Mouse (Mus musculus) large intestine, adult 2 months (tissue): ENCODE results near the gene Syt8. TPM values are rescaled to one million over a fixed set of nuclear protein-coding genes. Genes with fewer than 3 reads are reported as not detected.

Experiments
- DNase-seq: peaks from one replicate; pipeline ENCODE4 v3.0.0-alpha.2; 2012; ENCODE audit warnings: low read depth, low spot score
- WGBS: fragments of 180-500 bp; shearing (Covaris S2); methylation state at CpG from one replicate; pipeline ENCODE4 v1.1.7; 2018; 5-methylcytosine and 5-hydroxymethylcytosine counted together
- polyA plus RNA-seq: library from polyadenylated mRNA; depleted of rRNA; stranded (reverse); fragments of >200 nt; gene quantifications from 2 replicates; pipeline ENCODE4 v1.2.3, GENCODE M21; 2012

Gene Syt8
- polyA plus RNA-seq, 1 experiment, result 0.46 TPM

- WGBS, result 50% methylated on average over 9 of the region's 9 CpGs
- no peak for DNase-seq
These were observed 7.6 kb downstream of the Syt8 start for GRCm38 (mm10) chr7:142442081-142442907.

- 89% methylated on average over 7 of the region's 7 CpGs for WGBS
- DNase-seq, result no peak
These were observed 8.3 kb downstream of the Syt8 start for GRCm38 (mm10) chr7:142442908-142443420.

GRCm38 (mm10) chr7:142443474-142443873 is 8.8 kb downstream of the Syt8 start:
- DNase-seq, result no peak
- 78% methylated on average over 5 of the region's 5 CpGs for WGBS

- WGBS, result 90% methylated on average over 6 of the region's 6 CpGs
- no peak for DNase-seq
These were observed 9.5 kb downstream of the Syt8 start for GRCm38 (mm10) chr7:142444171-142444570.

- DNase-seq, result no peak
- WGBS, result 87% methylated on average over 6 of the region's 6 CpGs
These were observed 10.7 kb downstream of the Syt8 start for GRCm38 (mm10) chr7:142445324-142445723.

GRCm38 (mm10) chr7:142446264-142446663 is 11.6 kb downstream of the Syt8 start:
- 86% methylated on average over 4 of the region's 4 CpGs for WGBS
- no peak for DNase-seq

- 67% methylated on average over 6 of the region's 6 CpGs for WGBS
- DNase-seq, result no peak
These were observed 14.5 kb downstream of the Syt8 start for GRCm38 (mm10) chr7:142449038-142449617.

- WGBS, result 66% methylated on average over 1 of the region's 1 CpGs
- DNase-seq, result no peak
These were observed 20.1 kb downstream of the Syt8 start for GRCm38 (mm10) chr7:142454706-142455105.

- 29% methylated on average over 2 of the region's 2 CpGs for WGBS
- DNase-seq, result no peak
These were observed 20.6 kb downstream of the Syt8 start for GRCm38 (mm10) chr7:142455251-142455650.

- 72% methylated on average over 3 of the region's 3 CpGs for WGBS
- DNase-seq, result no peak
These were observed 22.2 kb downstream of the Syt8 start for GRCm38 (mm10) chr7:142456806-142457205.

GRCm38 (mm10) chr7:142457227-142457811 is 22.7 kb downstream of the Syt8 start:
- WGBS, result 34% methylated on average over 3 of the region's 3 CpGs
- no peak for DNase-seq

GRCm38 (mm10) chr7:142458026-142458425 is 23.4 kb downstream of the Syt8 start:
- DNase-seq, result no peak
- WGBS, result 40% methylated on average over 2 of the region's 2 CpGs

- DNase-seq, result no peak
- WGBS, result 77% methylated on average over 5 of the region's 5 CpGs
These were observed 24.1 kb downstream of the Syt8 start for GRCm38 (mm10) chr7:142458676-142459298.

- 66% methylated on average over 2 of the region's 2 CpGs for WGBS
- DNase-seq, result no peak
These were observed 24.6 kb downstream of the Syt8 start for GRCm38 (mm10) chr7:142459299-142459691.

- DNase-seq, result no peak
- 76% methylated on average over 7 of the region's 7 CpGs for WGBS
These were observed 26.0 kb downstream of the Syt8 start, which contains the start of gene Lsp1 for GRCm38 (mm10) chr7:142460636-142461077. Gene Lsp1 (plus strand): TSS chr7:142460809.

- 97% methylated on average over 2 of the region's 2 CpGs for WGBS
These were observed 26.8 kb downstream of the Syt8 start for GRCm38 (mm10) chr7:142461446-142461845.

GRCm38 (mm10) chr7:142462190-142462589 is 27.5 kb downstream of the Syt8 start:
- no peak for DNase-seq
- 76% methylated on average over 6 of the region's 6 CpGs for WGBS

More at GRCm38 (mm10) chr7:142461446-142461845, 26.8 kb downstream of the Syt8 start:
- no peak for DNase-seq

- DNase-seq, result no peak
- 57% methylated on average over 4 of the region's 4 CpGs for WGBS
These were observed 28.0 kb downstream of the Syt8 start for GRCm38 (mm10) chr7:142462594-142463078.

- DNase-seq, result no peak
- WGBS, result 67% methylated on average over 7 of the region's 7 CpGs
These were observed 35.6 kb downstream of the Syt8 start for GRCm38 (mm10) chr7:142470171-142470691.
